Mouse (Mus musculus) ES-E14 (cell line): ENCODE results near the gene Olfr683. TPM values are rescaled to one million over a fixed set of nuclear protein-coding genes. Genes with fewer than 3 reads are reported as not detected.

Experiments
- DNase-seq: peaks from one replicate; pipeline ENCODE4 v3.0.0-alpha.2; 2013; ENCODE audit warnings: low read depth, low spot score
- H3K27ac ChIP-seq: 2 replicates; pipeline ENCODE4 v1.5.1; 2012; ENCODE audit warnings: low read depth, mild to moderate bottlenecking, low read length, moderate library complexity, mixed read lengths; ENCODE audit not compliant: poor library complexity, insufficient read depth, severe bottlenecking
- H3K36me3 ChIP-seq: 2 replicates; pipeline ENCODE4 v1.6.1; 2012; ENCODE audit warnings: mild to moderate bottlenecking, low read length, moderate library complexity, mixed read lengths; ENCODE audit not compliant: control insufficient read depth, poor library complexity, insufficient read depth, severe bottlenecking
- H3K4me1 ChIP-seq, 2 experiments: fragments of 150-350 bp in 1 of 2; sonication (generic) in 1 of 2; 2 replicates each; pipeline ENCODE4 v1.6.1; 2012; ENCODE audit warnings: low read length in 2 of 2, mild to moderate bottlenecking in 1 of 2, mixed read lengths in 1 of 2; ENCODE audit not compliant: control insufficient read depth in 2 of 2, insufficient read depth in 2 of 2, poor library complexity in 1 of 2
- H3K4me3 ChIP-seq, 2 experiments: fragments of 150-350 bp in 1 of 2; sonication (generic) in 1 of 2; 2 replicates each; pipeline ENCODE4 v1.5.1; 2012; ENCODE audit warnings: low read length in 2 of 2, low read depth in 1 of 2, mild to moderate bottlenecking in 1 of 2, mixed read lengths in 1 of 2; ENCODE audit not compliant: insufficient read depth in 1 of 2, poor library complexity in 1 of 2, severe bottlenecking in 1 of 2
- H3K9ac ChIP-seq: 2 replicates; pipeline ENCODE4 v1.6.1; 2012; ENCODE audit warnings: low read depth, mild to moderate bottlenecking, low read length, mixed read lengths; ENCODE audit not compliant: poor library complexity, insufficient read depth, severe bottlenecking
- H3K9me3 ChIP-seq: fragments of 150-350 bp; sonication (generic); 2 replicates; pipeline ENCODE4 v1.6.1; 2012; ENCODE audit warnings: low read depth, mild to moderate bottlenecking, low read length; ENCODE audit not compliant: control insufficient read depth, insufficient read depth
- CHD2 ChIP-seq: IDR thresholded peaks from 2 replicates; pipeline ENCODE4 v1.6.1; 2014; ENCODE audit warnings: mild to moderate bottlenecking, low read depth, low read length, inconsistent platforms
- HCFC1 ChIP-seq: IDR thresholded peaks from 2 replicates; pipeline ENCODE4 v1.6.1; 2012; ENCODE audit warnings: low read length, inconsistent platforms, borderline replicate concordance; ENCODE audit not compliant: insufficient read depth
- MAFK ChIP-seq: IDR thresholded peaks from 2 replicates; pipeline ENCODE4 v1.6.1; 2014; ENCODE audit warnings: mild to moderate bottlenecking, low read depth, low read length, inconsistent platforms; ENCODE audit not compliant: insufficient read depth
- ZC3H11A ChIP-seq: IDR thresholded peaks from 2 replicates; pipeline ENCODE4 v1.6.1; 2012; ENCODE audit warnings: low read depth, mild to moderate bottlenecking, inconsistent platforms, low read length, borderline replicate concordance
- ZNF384 ChIP-seq: IDR thresholded peaks from 2 replicates; pipeline ENCODE4 v1.6.1; 2012; ENCODE audit warnings: low read depth, low read length, inconsistent platforms
- in situ Hi-C, 2 experiments: fragments of 600-800 bp; cut with MboI; formaldehyde crosslinking; loops; one replicate each; pipeline ENCODE4 v1.15.1; 2025; ENCODE audit warnings: low sequenced_read_pairs in 2 of 2, inconsistent platforms in 1 of 2; ENCODE audit not compliant: unreplicated experiment in 2 of 2
- total RNA-seq: library from RNA; depleted of rRNA; stranded (reverse); fragments of 300-350 nt; gene quantifications from 2 replicates; pipeline ENCODE4 v1.2.3, GENCODE M21; 2012; rRNA removed

Gene Olfr683
- total RNA-seq = not detected in 2 replicates

DNA sequence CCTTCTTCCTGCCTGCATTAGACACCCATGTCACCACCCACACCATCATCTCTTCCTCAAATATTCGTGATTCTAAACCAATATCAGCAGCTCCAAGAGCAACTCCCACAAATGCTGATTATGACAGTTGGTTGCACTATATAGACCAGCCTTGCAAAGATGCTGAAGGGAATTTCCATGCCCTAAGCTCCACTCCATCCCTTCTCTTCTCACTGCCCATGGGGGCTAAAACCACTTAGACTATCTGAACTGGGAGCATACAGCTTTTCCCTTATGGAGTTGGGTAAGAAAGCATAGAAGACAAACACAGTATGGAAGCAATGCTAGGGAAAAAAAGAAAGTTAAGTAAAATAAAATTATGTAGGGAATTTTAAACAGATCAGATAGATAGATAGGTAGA, at the start of gene Olfr683:
Olfr683 (minus strand) TSS at position 101 of the 400 bp plus-strand sequence.
- DNase-seq = no peak
- Histone ChIP-seq H3K27ac (no peak within 1 kb of the TSS), H3K4me3 (no peak within 1 kb of the TSS), H3K4me1 (no peaks in the 10 kb centered on the region), H3K36me3 (no peaks in the 10 kb centered on the region), H3K9ac (no peak within 1 kb of the TSS), H3K9me3 (no peaks in the 10 kb centered on the region)
- in situ Hi-C loops = no loop called here
- TF ChIP-seq HCFC1 (no peak), CHD2 (no peak), ZNF384 (no peak), ZC3H11A (no peak), MAFK (no peak)

- in situ Hi-C loops = loop anchor here in 1 of 2 experiments (25.0 kb wide), 1 partner anchor 326 kb away; no protein-coding TSS in a partner anchor
- Histone ChIP-seq H3K4me1 (no peaks in the 10 kb centered on the region), H3K9ac (no peak within 1 kb of the TSS), H3K4me3 (no peak within 1 kb of the TSS), H3K36me3 (no peaks in the 10 kb centered on the region), H3K27ac (no peak within 1 kb of the TSS), H3K9me3 (no peaks in the 10 kb centered on the region)
- TF ChIP-seq CHD2 (no peak), MAFK (no peak), ZC3H11A (no peak), ZNF384 (no peak), HCFC1 (no peak)
- DNase-seq = no peak
Measured at GRCm38 (mm10) chr7:105185912-105186311, 39.1 kb upstream of the Olfr683 start, which contains the start of gene Olfr685. Gene Olfr685, minus strand, starts transcription at chr7:105186012.

DNA sequence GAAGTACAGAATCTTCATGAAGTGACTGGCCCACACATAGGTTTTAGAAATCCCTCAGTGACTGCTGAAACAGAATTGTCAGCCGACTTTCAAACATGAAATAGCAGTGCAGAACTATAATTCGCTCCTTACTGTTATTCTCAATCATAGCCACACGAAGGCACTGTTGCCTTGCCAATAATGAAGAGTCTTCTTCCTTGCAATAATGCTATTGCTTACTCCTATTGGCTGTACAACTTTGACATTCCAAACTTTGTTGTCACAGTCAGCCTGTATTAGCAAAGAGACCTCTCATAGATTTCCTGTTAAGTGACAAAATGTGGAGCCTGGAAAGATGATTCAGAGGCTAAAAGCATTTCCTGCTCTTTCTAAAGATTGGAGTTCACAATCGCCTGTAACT, 24.0 kb upstream of the Olfr683 start:
- Histone ChIP-seq H3K4me3 (no peak overlapping the region), H3K27ac (no peak overlapping the region), H3K9ac (no peak overlapping the region), H3K9me3 (no peaks in the 10 kb centered on the region), H3K4me1 (no peaks in the 10 kb centered on the region), H3K36me3 (no peaks in the 10 kb centered on the region)
- DNase-seq = peak; percentile 12
- TF ChIP-seq ZNF384 (no peak), ZC3H11A (0 out of 2 replicates have a peak, but pooled peaks have one; percentile 50)
- in situ Hi-C loops = no loop called here

DNA sequence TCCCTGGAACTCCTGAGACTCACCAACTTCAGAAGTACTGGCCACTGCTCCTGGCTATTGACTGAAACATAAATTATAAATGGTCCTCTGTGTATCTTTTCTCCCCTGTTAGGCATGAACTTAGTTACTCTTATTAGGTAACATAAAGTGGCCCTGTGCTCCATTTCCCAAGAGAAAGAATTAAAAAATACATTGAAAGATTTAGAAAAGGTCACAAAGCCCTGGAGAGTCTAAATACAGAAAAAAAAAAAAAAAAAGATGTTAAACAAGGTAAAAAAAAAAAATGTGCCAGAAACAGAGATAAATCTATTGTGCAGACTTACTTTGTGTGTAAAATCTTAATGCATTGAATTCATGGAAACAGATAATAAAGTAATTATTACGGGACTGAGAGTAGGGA, 16.7 kb upstream of the Olfr683 start, which contains the start of gene Olfr684:
Olfr684 (minus strand) TSS at position 101 of the 400 bp plus-strand sequence.
- TF ChIP-seq HCFC1 (no peak), ZNF384 (no peak), ZC3H11A (no peak), MAFK (no peak), CHD2 (no peak)
- Histone ChIP-seq H3K9ac (no peak within 1 kb of the TSS), H3K4me1 (no peaks in the 10 kb centered on the region), H3K27ac (no peak within 1 kb of the TSS), H3K9me3 (no peaks in the 10 kb centered on the region), H3K36me3 (no peaks in the 10 kb centered on the region), H3K4me3 (no peak within 1 kb of the TSS)
- in situ Hi-C loops = no loop called here
- DNase-seq = no peak

- no peak overlapping the region for H3K9ac ChIP-seq
- no peak for TF ChIP-seq MAFK
- TF ChIP-seq HCFC1 = no peak
- TF ChIP-seq CHD2 = no peak
- no peak for TF ChIP-seq ZC3H11A
- no peak for TF ChIP-seq ZNF384
- no peak overlapping the region for H3K27ac ChIP-seq
- no peaks in the 10 kb centered on the region for H3K4me1 ChIP-seq
- no peaks in the 10 kb centered on the region for H3K36me3 ChIP-seq
- H3K4me3 ChIP-seq = no peak overlapping the region
- H3K9me3 ChIP-seq = no peaks in the 10 kb centered on the region
- DNase-seq = no peak
- in situ Hi-C loops = no loop called here
Measured at GRCm38 (mm10) chr7:105141275-105141674, 5.5 kb downstream of the Olfr683 start.
